Mouse (Mus musculus) macrophage (primary cell): ENCODE data around the gene Tpcn2. TPM values are rescaled to one million over a fixed set of nuclear protein-coding genes. Genes with fewer than 3 reads are reported as not detected.
A peak's percentile ranks its signal among the peaks of the same experiment; 100 is the strongest.

ENCODE experiments used
- H3K27ac ChIP-seq: fragments of 350-480 bp; formaldehyde crosslinking; 2 replicates; pipeline ENCODE4 v1.9.0; 2021
- H3K36me3 ChIP-seq: fragments of 350-480 bp; formaldehyde crosslinking; 2 replicates; pipeline ENCODE4 v1.9.0; 2021; ENCODE audit errors: inconsistent target
- H3K4me3 ChIP-seq: fragments of 350-480 bp; formaldehyde crosslinking; 2 replicates; pipeline ENCODE4 v1.9.0; 2021; ENCODE audit errors: inconsistent target
- H3K79me2 ChIP-seq: fragments of 350-480 bp; formaldehyde crosslinking; 2 replicates; pipeline ENCODE4 v1.9.0; 2021; ENCODE audit errors: inconsistent target
- WGBS: methylation state at CpG from one replicate; pipeline ENCODE4 v1.1.7; 2026; ENCODE audit warnings: inconsistent platforms; ENCODE audit not compliant: missing documents; 5-methylcytosine and 5-hydroxymethylcytosine counted together
- polyA plus RNA-seq: library from polyadenylated mRNA; stranded (reverse); fragments of 250-400 nt; gene quantifications from 3 replicates; pipeline ENCODE4 v1.2.4, GENCODE M21; 2018; ENCODE audit warnings: inconsistent platforms

Gene Tpcn2
- polyA plus RNA-seq, 1 experiment from 2014 or later, result 52.0 TPM

DNA sequence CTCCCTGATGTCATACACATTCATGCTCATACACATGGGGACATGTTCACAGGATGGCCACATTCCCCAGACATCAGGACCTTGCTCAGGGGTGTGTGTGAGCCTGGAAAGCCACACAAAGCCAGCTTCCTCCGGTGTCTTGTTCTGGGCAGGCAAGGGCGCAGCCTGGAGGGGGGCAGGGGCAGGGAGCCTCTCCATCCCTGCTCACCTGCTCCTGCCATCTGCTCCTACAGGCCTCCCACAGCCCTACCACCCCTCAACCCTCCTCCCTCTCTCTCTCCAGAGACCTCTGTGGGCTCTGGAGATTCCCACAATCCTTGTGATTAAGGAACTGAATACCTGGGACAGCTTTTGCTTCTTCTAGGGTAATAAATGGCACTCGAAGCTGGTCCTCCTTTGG lies 132.0 kb downstream of the Tpcn2 start:
- 89% methylated on average over 3 of the region's 3 CpGs for WGBS
- H3K36me3 ChIP-seq, result no peaks in the 10 kb centered on the region
- H3K4me3 ChIP-seq, result no peak overlapping the region
- no peak overlapping the region for H3K27ac ChIP-seq
- no peaks in the 10 kb centered on the region for H3K79me2 ChIP-seq

DNA sequence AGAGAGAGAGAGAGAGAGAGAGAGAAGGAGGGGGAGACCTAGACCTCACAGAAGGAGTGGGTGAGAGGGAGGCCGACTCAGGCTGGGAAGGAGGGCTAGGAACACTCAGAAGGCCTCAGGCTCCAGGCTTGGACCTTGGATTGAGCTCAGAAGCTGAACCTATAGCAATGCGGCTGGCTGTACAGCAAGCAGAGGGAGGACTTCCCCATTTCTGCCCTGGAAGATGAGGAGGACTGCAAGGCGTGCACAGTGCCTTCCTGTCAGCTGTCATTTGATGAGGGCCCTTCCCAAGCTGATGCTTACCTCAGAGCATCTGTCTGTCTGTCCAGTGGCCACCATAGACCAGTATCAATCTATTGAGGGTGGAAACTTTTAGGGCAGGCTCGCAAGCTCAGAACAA lies 134.9 kb downstream of the Tpcn2 start:
- peak overlapping the region; percentile 32 for H3K27ac ChIP-seq
- no peaks in the 10 kb centered on the region for H3K79me2 ChIP-seq
- H3K36me3 ChIP-seq, result no peaks in the 10 kb centered on the region
- H3K4me3 ChIP-seq, result no peak overlapping the region
- WGBS, result 40% methylated on average over 4 of the region's 4 CpGs

DNA sequence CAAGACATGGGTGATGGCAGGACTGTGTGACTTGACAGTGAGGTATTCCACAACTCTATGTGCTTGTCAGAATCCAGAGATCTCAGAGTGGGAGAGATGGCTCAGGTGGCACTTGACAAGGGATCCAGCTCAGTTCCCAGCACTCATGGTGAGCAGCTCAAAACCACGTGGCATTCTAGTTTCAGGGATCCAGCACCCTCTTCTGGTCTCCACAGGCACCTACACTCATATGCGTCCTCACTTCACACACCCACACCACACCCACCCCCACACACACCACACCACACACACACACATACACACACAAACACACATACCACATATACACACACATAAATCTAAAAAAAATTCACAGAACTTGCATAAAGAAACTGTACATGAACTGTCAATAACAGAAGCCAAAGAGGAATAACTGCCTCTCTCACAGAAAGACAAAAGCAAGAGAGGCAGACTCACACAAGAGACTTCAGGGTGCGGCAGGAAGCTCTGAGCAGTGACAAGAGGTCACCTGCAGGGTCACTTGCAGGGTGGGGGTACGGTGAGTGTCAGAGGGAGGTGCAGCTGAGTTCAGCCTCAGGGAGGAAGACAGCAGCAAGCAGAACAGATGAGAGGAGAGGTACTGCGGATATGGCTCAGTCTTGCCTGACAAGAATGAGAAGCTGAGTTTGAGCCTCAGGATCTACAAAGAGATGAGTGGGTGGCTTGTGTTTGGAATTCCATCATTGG lies 135.7 kb downstream of the Tpcn2 start:
- no peaks in the 10 kb centered on the region for H3K79me2 ChIP-seq
- 95% methylated on average over 5 of the region's 5 CpGs for WGBS
- no peak overlapping the region for H3K4me3 ChIP-seq
- H3K36me3 ChIP-seq, result no peaks in the 10 kb centered on the region
- no peak overlapping the region for H3K27ac ChIP-seq

DNA sequence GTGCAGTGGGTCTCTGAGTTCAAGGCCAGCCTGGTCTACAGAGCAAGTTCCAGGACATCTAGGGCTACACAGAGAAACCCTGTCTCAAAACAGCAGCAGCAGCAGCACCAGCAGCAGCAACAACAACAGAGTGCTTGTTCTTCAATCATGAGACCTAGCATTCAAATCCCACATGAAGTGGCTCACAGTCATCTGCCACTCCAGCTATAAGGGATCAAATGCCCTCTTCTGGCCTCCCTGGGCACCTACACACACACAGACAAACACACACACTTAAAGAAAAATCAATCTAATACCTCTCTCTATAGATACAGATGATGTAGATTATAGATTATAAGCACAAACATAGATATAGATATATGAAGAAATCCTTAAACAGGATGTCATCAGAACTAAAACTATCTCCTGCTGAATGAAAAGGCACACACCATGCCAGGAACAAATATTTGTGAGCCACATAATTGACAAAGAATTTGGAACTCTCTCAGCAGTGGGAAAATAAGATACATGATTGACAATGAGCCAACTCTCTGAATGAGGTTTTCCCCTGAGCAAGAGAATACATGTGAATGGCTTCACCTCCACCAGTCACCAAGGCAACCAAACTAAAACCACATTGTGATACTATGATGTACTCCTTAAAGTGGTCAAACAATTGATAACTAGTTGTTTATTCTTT lies 137.4 kb downstream of the Tpcn2 start:
- Histone ChIP-seq H3K4me3 (no peak overlapping the region), H3K27ac (no peak overlapping the region), H3K36me3 (no peaks in the 10 kb centered on the region), H3K79me2 (no peaks in the 10 kb centered on the region)

- Histone ChIP-seq H3K4me3 (no peak overlapping the region), H3K79me2 (no peaks in the 10 kb centered on the region), H3K27ac (no peak overlapping the region), H3K36me3 (no peaks in the 10 kb centered on the region)
- WGBS, result 89% methylated on average over 3 of the region's 3 CpGs
Measured at GRCm38 (mm10) chr7:145143502-145144070, 140.2 kb downstream of the Tpcn2 start.

- Histone ChIP-seq H3K36me3 (no peaks in the 10 kb centered on the region), H3K79me2 (no peaks in the 10 kb centered on the region), H3K27ac (no peak overlapping the region), H3K4me3 (no peak overlapping the region)
- WGBS, result 64% methylated on average over 2 of the region's 2 CpGs
Measured at GRCm38 (mm10) chr7:145140656-145141055, 143.2 kb downstream of the Tpcn2 start.

DNA sequence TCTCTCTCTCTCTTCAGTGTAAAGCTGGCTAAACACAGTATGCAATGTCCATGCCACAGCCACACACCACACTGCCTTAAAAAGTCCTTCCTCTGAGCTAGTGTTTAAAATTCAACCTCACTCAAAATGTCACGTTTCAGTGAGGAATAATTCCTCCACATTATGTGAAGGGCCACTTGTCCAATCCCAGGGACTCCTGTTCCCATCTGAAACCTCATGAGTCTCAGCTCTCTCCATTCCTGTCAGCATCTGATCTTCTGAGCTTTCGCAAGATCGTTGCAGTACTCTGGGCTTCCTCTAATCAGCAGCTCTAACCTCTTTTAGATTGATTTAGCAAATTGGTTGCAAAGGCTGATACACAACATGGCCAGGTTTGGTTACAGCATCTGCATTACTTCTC lies 144.2 kb downstream of the Tpcn2 start:
- no peak overlapping the region for H3K4me3 ChIP-seq
- no peaks in the 10 kb centered on the region for H3K36me3 ChIP-seq
- H3K79me2 ChIP-seq, result no peaks in the 10 kb centered on the region
- H3K27ac ChIP-seq, result no peak overlapping the region
- WGBS, result 100% methylated on average over 3 of the region's 3 CpGs

- WGBS, result 91% methylated on average over 1 of the region's 1 CpGs
- H3K36me3 ChIP-seq, result no peaks in the 10 kb centered on the region
Measured at GRCm38 (mm10) chr7:145139100-145139499, 144.7 kb downstream of the Tpcn2 start.

GRCm38 (mm10) chr7:145137871-145138270 lies 145.9 kb downstream of the Tpcn2 start:
- no peaks in the 10 kb centered on the region for H3K79me2 ChIP-seq
- H3K4me3 ChIP-seq, result no peak overlapping the region
- 100% methylated on average over 1 of the region's 1 CpGs for WGBS
- H3K27ac ChIP-seq, result no peak overlapping the region
- no peaks in the 10 kb centered on the region for H3K36me3 ChIP-seq

More at GRCm38 (mm10) chr7:145139100-145139499, 144.7 kb downstream of the Tpcn2 start:
- Histone ChIP-seq H3K27ac (no peak overlapping the region), H3K4me3 (no peak overlapping the region), H3K79me2 (no peaks in the 10 kb centered on the region)

- Histone ChIP-seq H3K79me2 (no peaks in the 10 kb centered on the region), H3K27ac (no peak overlapping the region)
- WGBS, result 95% methylated on average over 4 of the region's 4 CpGs
Measured at GRCm38 (mm10) chr7:145136831-145137230, 147.0 kb downstream of the Tpcn2 start.

More at GRCm38 (mm10) chr7:145136831-145137230, 147.0 kb downstream of the Tpcn2 start:
- Histone ChIP-seq H3K4me3 (no peak overlapping the region), H3K36me3 (no peaks in the 10 kb centered on the region)

Other genes starting within 250 kb of the Tpcn2 start
- gene 1810010D01Rik, start 75.9 kb downstream of the Tpcn2 start, polyA plus RNA-seq, result 2.7 TPM in 1 of 3 replicates, not detected in the others
- not detected in 3 replicates for gene Mrgprf, start 16.8 kb upstream of the Tpcn2 start, polyA plus RNA-seq
- gene Mrgprd, start 30.8 kb upstream of the Tpcn2 start, polyA plus RNA-seq, result not detected in 3 replicates